Mouse (Mus musculus): Measurements from ENCODE around the gene Itih5.

The Itih5 gene

DNA sequence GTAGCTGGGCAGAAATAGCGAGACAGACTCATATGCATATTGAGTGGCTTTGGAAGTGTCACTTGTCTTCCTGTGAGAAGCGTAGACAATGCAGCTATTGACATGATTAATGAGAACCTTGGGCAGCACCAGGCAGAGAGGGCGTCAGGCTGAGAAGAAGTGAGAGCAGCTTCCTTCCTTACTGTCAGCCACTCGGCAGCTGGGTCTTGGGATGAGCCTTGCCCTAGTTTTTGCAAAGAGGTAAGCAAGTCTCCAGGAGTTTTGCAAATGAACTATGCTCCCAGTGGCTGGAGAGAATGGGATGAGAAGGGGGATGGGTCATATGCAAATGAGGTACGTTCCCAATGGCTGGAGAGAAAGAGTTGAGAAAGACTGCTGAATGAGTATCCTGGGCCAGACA is 109.4 kb downstream of the Itih5 start:
- no peak for DNase-seq (ENCODE audit: low spot score)

DNA sequence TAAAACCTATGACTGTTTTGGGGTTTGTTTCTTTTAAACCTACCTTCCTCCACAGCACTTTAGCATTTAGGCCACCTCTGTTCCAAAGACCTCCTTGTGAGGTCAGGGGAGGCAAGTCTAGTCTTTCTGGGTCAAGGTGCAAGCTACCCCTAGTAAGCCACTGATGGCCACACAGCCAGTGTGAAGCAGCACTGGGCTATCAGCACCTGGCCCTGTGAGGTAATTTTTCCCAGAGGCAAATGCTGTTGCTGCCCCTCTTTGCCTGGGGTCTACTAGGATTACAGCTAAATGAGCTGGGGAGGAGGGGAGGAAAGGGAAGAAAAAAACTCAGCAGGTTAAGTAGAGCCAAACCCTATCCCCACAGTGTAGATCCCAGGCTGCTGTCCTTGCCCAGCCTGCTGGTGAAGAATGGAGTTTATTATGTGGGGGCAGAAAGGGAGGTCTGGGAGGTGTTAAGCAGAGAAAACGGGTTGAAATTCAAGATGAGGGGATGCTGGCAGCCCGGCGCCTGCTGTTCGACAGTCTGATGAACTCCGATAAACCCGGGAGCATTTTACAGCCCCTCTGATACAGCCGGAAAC is 110.6 kb downstream of the Itih5 start:
- no peak for DNase-seq (ENCODE audit: low spot score)

DNA sequence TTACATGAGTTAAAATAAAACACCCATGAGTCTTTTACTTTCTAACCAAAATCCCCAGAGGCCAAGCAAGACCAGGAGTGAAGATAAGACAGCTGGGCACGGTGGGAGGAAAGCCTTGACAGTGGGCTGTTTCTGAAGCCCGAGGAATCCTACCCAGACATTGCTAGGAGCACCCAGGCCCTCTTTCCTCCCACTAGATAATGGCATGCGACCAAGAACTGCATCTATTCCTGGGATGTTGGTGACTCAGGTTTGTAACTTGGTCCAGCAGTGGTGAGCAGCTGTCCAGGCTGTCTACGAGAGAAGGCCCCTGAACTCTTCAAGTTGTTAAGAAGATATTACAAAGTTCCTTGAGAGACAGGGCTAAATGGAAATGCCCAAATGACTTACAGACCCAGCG is 112.5 kb downstream of the Itih5 start:
- no peak for DNase-seq (ENCODE audit: low spot score)

DNA sequence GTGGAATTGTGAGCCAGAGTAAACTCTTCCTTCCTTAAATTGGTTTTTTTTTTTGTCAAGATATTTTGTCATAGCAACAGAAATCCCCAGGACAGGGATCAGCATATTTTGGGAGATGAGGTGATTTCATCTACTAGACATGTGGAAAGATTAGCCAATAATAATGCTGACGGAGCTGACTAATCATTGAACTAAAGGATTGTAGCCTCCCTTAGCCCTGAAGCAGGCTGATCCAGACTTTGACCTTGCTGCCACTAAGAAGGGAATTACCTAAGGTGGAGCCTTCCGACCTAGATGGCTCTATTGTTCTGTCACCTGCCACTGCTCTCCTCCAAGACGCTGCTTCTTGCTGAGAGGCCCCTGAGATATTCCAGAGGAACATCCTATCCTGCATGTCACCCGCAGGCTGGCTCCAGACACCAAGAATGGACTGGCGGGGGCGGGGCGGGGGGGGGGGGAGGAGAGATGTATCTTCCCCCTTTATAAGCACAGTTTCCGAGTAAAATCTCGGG is 119.3 kb downstream of the Itih5 start:
- no peak for DNase-seq (ENCODE audit: low spot score)

DNA sequence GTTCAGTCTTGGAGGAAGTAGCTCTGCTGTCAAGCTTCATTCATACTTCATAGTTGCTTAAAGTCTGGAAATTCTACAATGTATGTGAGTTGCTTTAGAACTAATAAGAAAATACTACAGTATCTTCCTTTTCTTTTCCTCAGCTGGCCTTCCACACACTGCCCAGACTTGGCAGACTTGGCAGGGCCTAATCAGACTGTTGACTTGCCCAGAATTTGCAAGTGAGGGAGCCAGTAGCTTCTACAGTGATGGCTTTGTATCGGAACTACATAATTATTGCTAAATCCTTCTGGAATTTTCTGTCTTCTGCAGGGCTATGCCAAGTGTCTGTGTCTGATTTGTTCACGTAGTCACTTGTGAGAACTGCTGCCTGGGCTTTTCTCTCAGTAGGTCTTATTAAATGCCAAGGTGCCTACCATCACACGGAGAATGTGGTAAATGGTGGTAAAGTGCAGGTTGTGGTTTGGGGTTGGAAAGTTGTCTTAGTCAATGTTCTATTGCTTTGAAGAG is 120.2 kb downstream of the Itih5 start:
- no peak for DNase-seq (ENCODE audit: low spot score)

DNA sequence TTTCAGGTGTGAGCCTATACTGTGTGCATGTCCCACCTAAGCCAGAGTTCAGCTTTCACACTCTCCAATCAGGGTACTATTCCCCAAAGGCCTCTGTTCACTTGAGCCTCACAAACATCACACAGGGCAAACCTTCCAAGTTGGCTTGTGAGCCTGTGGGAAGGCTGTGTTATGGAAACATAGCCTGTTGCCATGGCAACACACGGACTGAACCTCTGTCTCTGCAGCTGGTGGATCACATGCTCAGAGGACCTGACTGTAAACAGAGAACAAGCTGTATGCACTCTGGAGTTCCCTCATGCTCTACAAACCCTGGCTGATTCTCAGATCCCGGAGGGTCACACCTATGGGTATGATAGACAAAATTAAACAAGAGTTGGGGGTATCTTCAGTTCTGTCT is 122.8 kb downstream of the Itih5 start:
- peak; percentile 74 for DNase-seq (ENCODE audit: low spot score)

DNA sequence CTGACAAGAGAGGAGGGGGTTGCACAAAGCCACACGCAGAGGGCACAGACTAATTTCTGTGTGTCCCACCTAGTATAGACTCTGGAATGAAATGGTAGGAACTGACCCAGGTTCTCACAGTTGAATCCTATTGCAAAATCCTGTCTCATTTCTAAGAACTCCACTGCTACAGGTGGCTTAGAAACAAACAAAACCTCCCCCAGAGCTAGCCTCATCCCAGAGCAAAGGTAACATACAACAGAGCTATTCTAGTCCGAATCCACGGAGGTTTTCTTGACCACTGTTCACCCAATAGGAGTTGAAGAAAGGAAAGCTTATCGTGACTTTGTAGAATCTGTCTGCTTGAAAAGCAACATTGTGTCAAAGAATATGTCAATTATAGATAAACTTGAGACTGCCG is 130.3 kb downstream of the Itih5 start:
- DNase-seq (ENCODE audit: low spot score): no peak

DNA sequence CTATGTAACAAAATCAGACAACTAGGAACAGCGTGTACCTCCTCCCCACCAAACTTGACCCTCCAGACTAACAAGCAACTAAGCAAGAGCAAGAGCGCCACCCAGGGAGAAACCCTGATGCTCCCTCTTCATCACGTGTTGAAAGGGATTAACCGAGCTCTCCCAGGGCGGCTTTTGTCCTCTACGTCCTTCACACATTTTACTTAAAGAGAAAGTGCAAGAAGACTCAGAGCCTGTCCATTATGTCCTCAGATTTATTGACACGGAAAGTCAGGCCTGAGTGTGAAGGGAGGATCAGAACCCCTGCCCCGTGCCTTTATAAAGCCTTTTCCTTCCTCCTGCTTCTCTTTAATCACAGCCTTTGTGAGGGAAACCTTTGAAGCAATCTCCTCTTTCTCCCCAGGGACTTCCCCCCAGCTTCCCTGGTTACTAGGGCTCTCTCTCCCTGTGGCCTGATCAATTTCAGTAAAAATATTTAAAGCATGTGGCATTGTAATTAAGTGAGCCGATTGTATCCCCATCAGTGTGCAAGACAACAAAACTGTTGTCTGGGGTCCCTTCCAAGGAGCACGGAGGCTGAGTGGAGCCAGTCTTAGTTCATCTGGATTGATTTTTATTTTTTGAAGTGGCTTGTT is 131.4 kb downstream of the Itih5 start:
- DNase-seq (ENCODE audit: low spot score): peak; percentile 71

DNA sequence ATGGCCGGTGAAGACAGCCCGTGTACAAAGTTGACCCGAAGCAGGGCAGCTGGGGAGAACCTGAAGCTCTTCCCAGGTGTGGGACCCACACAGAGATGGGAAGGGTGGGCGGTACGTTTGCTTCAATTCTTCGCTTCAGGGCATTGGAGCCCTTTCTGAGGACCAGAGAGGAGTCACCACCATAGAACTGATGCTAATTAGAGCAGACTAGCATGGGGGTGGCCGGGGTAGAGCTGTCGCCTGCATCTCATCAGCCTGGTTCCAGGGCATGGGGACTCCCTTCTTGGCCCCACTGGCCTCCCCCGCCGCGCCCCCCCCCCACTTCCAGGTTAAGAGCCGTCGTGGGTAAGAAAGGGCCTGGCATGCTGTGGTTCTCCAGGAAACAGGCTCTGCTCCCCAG is 132.6 kb downstream of the Itih5 start:
- DNase-seq (ENCODE audit: low spot score): no peak

DNA sequence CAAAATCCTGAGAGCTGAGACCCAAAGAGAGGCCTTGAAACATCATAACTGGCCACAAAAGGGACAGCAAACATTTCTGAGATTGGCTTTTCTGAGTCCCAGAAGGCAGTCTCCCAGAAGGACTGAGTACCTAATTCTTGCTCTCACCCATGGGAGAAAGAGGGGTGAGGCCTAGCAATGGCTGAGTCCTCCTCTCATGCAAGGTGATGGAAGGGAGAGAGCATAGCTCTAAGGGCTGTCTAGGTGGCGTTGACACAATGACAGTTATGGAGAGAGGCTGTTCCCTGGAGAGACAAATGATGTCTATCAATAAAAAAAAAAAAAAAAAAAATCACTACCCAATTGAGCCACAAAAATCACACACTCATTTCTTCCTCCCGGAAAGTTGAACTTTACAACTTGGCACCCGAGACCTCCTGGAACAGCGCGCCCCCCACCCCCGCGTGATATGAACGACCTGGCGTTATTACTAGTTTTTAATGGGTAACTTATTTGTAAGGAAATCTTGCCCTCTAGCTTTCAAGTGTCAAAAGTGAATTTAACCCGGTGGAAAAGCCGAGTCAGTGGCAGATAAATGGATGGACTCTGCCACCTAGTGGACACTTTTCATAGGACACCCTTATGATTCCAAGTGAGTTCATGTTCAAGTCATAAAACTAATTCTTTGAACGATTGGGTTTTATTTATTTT is 134.9 kb downstream of the Itih5 start:
- DNase-seq (ENCODE audit: low spot score): peak; percentile 90

DNA sequence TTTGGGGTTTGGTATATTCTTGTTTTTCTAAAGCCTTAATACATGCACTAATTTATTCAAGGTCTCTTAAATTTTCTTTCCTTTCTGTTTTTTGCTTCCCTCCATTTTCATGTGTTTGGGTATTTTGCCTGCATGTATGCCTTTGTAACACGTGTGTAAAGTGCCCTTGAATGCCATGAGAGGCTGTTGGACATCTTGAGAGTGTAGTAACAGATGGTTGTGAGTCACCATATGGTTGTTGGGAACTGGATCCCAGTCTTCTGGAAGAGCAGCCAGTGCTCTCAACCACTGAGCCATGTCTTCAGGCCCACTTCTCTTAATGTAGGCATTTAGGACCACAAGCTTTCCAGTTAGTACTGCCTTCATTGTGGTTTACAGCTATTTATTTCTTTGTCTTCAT is 135.5 kb downstream of the Itih5 start:
- no peak for DNase-seq (ENCODE audit: low spot score)

DNA sequence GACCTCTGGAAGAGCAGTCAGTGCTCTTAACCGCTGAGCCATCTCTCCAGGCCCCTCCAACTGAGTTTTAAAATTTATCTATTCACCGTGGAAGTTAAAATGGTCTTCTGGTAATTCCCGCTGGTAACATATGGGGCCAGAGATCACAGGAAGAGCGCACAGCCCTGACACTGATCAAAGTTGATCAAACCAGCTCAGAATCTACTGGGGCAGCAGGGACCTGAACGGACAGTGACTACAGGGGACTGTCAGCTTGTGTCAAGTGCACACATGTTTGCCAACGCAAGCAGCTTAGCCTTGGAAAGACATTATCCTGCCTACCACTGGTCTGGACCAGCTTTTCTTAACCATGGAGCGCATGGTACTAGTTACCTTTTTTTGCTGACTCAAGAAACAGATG is 136.7 kb downstream of the Itih5 start:
- DNase-seq (ENCODE audit: low spot score): peak; percentile 41

DNA sequence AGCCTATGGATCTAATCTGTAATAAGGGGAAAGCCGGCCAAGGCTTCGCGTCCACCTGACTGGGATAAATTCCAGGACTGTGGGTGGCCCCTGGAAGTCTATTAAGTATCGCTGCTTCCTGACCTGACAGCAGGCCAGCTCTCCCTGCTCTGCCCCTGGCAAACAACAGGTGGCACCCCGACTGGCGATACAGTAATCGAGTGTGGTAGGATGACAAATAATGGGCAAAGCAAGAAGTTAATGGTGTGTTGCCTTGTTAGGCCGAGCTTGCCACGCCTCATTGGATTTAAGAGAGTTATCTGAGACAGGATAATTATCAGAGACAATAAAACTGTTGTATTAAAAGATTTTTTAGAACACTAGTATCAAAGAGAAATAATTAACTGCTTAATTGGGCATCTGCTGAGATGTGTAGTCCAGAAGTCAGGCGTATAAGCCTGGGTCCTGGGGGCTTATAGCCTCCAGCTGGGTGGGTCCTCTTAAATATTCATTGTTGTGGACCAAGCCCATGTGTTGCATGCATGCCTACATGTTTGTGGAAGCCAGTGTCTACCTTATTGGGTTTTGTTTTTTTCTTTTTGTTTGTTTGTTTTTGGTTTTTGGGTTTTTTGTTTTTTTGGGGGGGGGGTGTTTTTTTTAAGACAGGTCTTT is 140.3 kb downstream of the Itih5 start:
- peak; percentile 64 for DNase-seq (ENCODE audit: low spot score)

DNA sequence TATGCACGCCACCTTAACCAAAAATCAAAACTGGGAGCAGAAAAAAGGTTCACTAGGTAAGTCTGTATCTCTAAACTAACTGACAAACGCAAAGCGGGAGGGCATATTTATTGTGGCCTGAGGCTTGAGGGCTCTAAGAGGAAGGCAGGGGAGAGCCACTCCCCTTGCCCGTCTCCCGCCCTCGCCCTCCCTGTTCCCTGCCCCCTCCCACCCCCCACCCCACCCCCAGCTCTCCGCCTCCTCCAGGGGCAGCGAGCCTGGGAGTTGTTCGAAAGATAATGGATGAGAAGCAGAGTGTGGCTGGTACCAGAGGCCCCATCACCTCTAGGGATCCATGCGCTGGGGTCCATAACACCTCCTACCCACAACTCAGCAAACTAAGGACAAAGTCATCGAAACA is 142.5 kb downstream of the Itih5 start:
- no peak for DNase-seq (ENCODE audit: low spot score)

DNA sequence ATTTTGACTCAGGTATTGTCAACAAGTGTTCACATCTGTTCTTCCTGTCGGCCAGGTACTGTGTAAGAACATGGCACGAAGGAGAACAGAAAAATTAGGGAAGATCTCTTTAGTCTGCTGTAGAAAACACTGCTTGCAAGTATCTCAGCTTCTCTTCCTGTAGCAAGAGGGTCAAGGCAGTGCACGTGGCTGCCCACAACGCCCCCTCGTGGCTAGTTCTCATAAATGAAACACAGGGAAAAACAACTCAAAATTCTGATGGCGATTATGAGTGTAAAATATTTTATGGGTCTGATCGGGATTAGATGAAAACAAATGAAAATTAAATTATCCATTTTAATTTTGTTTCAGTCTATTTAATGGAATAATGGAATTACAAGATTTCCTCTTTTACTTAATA is 146.9 kb downstream of the Itih5 start:
- DNase-seq (ENCODE audit: low spot score): peak; percentile 47

DNA sequence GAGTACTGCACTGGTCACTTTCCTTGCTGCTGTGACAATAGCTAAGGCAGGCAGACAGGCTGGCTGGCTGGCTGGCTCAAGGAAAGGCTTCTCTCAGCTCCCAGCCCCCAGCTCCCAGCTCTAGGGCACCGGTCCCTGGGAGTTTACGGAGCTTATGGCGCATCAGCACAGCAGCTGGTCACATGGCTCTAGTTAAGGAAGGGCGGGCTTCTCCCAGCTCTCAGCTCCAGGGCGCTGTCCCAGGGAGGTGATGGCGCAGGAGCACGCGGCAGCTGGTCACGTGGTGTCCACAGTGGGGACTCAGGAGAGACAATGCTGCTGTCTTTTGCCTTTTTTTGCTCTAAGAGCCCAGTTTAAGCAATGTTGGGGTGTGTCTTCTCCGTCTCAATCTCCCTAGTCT is 147.4 kb downstream of the Itih5 start:
- peak; percentile 53 for DNase-seq (ENCODE audit: low spot score)

DNA sequence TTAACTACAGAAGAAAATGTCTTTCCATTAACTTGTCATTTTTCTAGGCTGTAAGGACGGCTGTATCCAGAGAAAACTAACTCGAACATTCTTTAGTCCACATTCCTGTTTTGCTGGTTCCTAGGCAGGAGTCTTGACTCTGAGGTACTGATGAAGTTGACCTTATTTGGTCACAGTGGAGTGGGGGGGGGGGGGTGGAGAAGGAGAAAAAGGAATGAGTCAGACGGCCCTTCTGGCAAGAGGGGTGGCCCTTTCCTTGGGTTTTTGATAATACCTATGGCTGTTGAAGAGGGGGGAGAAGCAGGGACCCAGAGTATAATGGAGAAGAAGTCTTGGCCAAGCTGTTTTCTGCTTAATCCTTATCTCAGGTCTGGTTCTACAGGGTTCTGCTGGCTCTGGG is 148.0 kb downstream of the Itih5 start:
- no peak for DNase-seq (ENCODE audit: low spot score)

DNA sequence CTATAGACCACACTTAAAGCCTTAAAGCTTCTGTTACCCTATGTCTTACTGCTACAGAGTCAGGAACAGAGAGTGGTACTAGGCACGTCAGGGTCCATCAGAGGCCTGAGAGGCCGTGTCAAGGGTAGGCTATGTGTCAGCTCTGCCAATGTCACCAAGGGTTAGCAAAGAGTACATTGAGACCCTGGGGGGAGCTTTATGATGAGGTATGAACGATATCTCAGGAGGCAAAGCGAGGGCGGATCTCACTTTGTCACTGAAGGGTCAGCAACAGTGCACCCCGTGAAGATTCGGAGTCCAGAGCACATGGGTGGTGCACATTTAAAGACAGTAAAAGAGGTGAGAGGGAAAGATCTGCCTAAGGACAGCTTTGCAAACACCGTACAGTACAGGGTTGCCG is 148.6 kb downstream of the Itih5 start:
- no peak for DNase-seq (ENCODE audit: low spot score)

DNA sequence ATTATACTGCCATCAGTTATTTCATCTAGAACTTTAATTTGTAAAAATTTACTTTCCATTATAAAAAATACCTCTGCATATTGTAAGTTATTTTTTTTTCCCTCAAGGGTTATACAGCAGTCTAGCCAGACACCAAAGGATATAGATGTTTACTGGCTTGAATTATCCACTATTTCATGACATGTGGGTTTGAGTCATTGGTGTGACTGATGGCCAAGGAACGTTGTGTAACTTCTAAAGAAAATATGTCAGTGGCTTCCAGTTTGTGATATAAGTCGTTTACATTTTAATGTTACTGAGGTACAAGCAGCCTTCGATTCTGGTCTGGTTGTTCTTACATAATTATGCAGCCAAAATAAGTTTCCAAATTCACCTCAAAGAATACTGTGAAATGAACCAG is 151.5 kb downstream of the Itih5 start:
- DNase-seq (ENCODE audit: low spot score): no peak
